Mouse (Mus musculus) liver, embryonic 14.5 days (tissue): ENCODE results near the gene Cntnap2. TPM values are rescaled to one million over a fixed set of nuclear protein-coding genes. Genes with fewer than 3 reads are reported as not detected.

ENCODE experiments used
- ATAC-seq: fragments of 200-750 bp; cut with Nextera tagmentation; 2 replicates; pipeline ENCODE4 v1.8.0; 2017; ENCODE audit warnings: moderate number of reproducible peaks, mild to moderate bottlenecking, moderate library complexity; ENCODE audit not compliant: insufficient read depth
- DNase-seq, 3 experiments: peaks; one replicate each; pipeline ENCODE4 v3.0.0-alpha.2; 2012 to 2013; ENCODE audit warnings: low read depth in 3 of 3, low spot score in 3 of 3
- H3K27ac ChIP-seq: fragments of 300-500 bp; sonication (generic); 2 replicates; pipeline ENCODE4 v1.5.1; 2014; ENCODE audit warnings: moderate library complexity, mild to moderate bottlenecking, control low read depth, inconsistent platforms
- H3K27me3 ChIP-seq: fragments of 300-500 bp; sonication (generic); 2 replicates; pipeline ENCODE4 v1.6.1; 2014; ENCODE audit warnings: mild to moderate bottlenecking, low read length, moderate library complexity; ENCODE audit not compliant: control insufficient read depth, insufficient read depth
- H3K36me3 ChIP-seq: fragments of 300-500 bp; sonication (generic); replicated peaks from 2 replicates; pipeline ENCODE4 v1.6.1; 2014; ENCODE audit warnings: low read depth; ENCODE audit not compliant: control insufficient read depth, insufficient read depth
- H3K4me1 ChIP-seq, 2 experiments: fragments of 200-500 bp in 1 of 2; fragments of 300-500 bp in 1 of 2; sonication (generic) in 1 of 2; replicated peaks; 2 replicates each; pipeline ENCODE4 v1.6.1; 2012 to 2014; ENCODE audit warnings: antibody characterized with exemption in 1 of 2, inconsistent platforms in 1 of 2, low read length in 1 of 2; ENCODE audit not compliant: control insufficient read depth in 2 of 2, insufficient read depth in 2 of 2
- H3K4me2 ChIP-seq: fragments of 300-500 bp; sonication (generic); 2 replicates; pipeline ENCODE4 v1.6.1; 2014; ENCODE audit warnings: low read depth, mild to moderate bottlenecking, control low read depth, moderate library complexity
- H3K4me3 ChIP-seq, 2 experiments: fragments of 200-500 bp in 1 of 2; fragments of 300-500 bp in 1 of 2; sonication (generic) in 1 of 2; 2 replicates each; pipeline ENCODE4 v1.5.1; 2012 to 2014; ENCODE audit warnings: low read depth in 2 of 2, low read length in 2 of 2, mild to moderate bottlenecking in 2 of 2, control low read depth in 1 of 2, inconsistent platforms in 1 of 2, moderate library complexity in 1 of 2; ENCODE audit not compliant: insufficient read depth in 1 of 2
- H3K9ac ChIP-seq: fragments of 300-500 bp; sonication (generic); replicated peaks from 2 replicates; pipeline ENCODE4 v1.6.1; 2014; ENCODE audit warnings: mild to moderate bottlenecking, control low read depth, moderate library complexity
- H3K9me3 ChIP-seq: fragments of 300-500 bp; sonication (generic); 2 replicates; pipeline ENCODE4 v1.6.1; 2016; ENCODE audit warnings: low read length, mixed read lengths; ENCODE audit not compliant: control insufficient read depth
- CTCF ChIP-seq: IDR thresholded peaks from 2 replicates; pipeline ENCODE4 v1.5.1; 2016; ENCODE audit warnings: antibody characterized with exemption, low read depth, control low read depth
- EP300 ChIP-seq: IDR thresholded peaks from 2 replicates; pipeline ENCODE4 v1.6.1; 2016; ENCODE audit warnings: antibody characterized with exemption, low read depth
- WGBS: fragments of 180-500 bp; shearing (Covaris S2); extraction: QIAGEN DNeasy Blood & Tissue Kit; methylation state at CpG from one replicate; pipeline ENCODE4 v1.1.7; 2014; ENCODE audit not compliant: insufficient replicate concordance; 5-methylcytosine and 5-hydroxymethylcytosine counted together
- polyA plus RNA-seq, 2 experiments: library from polyadenylated mRNA; depleted of rRNA in 1 of 2; stranded (reverse) in 1 of 2; unstranded in 1 of 2; fragments of >200 nt; fragmentation: Nextera tagmentation in 1 of 2; extraction: Ambion mirVana in 1 of 2; gene quantifications; 2 replicates each; pipeline versions ENCODE4 v1.2.1 to v1.2.3; 2012 to 2014

Cntnap2 gene
- polyA plus RNA-seq, 2 experiments, result 0.38 to 0.39 TPM

GRCm38 (mm10) chr6:47340813-47341502 lies 2281.8 kb downstream of the Cntnap2 start:
- no peak overlapping the region for H3K4me2 ChIP-seq
- no peaks in the 10 kb centered on the region for H3K36me3 ChIP-seq
- DNase-seq (no peak), ATAC-seq (no peak)
- H3K27me3 ChIP-seq, result no peaks in the 10 kb centered on the region; the same call in 1 of the 2 replicates
- H3K27ac ChIP-seq, result no peak overlapping the region
- 38% methylated on average over 4 of the region's 4 CpGs for WGBS
- H3K4me1 ChIP-seq, result peaks cover 0 to 9% of the 10 kb centered on the region in 2 experiments; a peak in 2 of 4 replicates
- H3K9ac ChIP-seq, result no peak overlapping the region
- no peak overlapping the region for H3K4me3 ChIP-seq
- TF ChIP-seq CTCF, result no peak
- no peak for TF ChIP-seq EP300
- H3K9me3 ChIP-seq, result no peaks in the 10 kb centered on the region

- H3K4me1 ChIP-seq, result peaks cover 0 to 9% of the 10 kb centered on the region in 2 experiments; a peak in 2 of 4 replicates
- WGBS, result 59% methylated on average over 6 of the region's 6 CpGs
- TF ChIP-seq CTCF (no peak), EP300 (no peak)
- H3K27me3 ChIP-seq, result no peaks in the 10 kb centered on the region
- H3K4me2 ChIP-seq, result no peak overlapping the region
- no peaks in the 10 kb centered on the region for H3K36me3 ChIP-seq
- H3K4me3 ChIP-seq, result no peak overlapping the region
- DNase-seq (no peak), ATAC-seq (no peak)
- H3K27ac ChIP-seq, result no peak overlapping the region
- H3K9ac ChIP-seq, result no peak overlapping the region
- no peaks in the 10 kb centered on the region for H3K9me3 ChIP-seq
These were observed 2282.3 kb downstream of the Cntnap2 start for GRCm38 (mm10) chr6:47341503-47341884.

- H3K27me3 ChIP-seq, result no peaks in the 10 kb centered on the region
- WGBS, result 74% methylated on average over 1 of the region's 1 CpGs
- H3K4me2 ChIP-seq, result no peak overlapping the region
- TF ChIP-seq CTCF (no peak), EP300 (no peak)
- no peak overlapping the region for H3K4me3 ChIP-seq
- H3K36me3 ChIP-seq, result no peaks in the 10 kb centered on the region
- no peak overlapping the region for H3K9ac ChIP-seq
- ATAC-seq, result no peak
- no peak overlapping the region for H3K27ac ChIP-seq
- DNase-seq, result no peak
- no peaks in the 10 kb centered on the region for H3K9me3 ChIP-seq
- peaks cover 0 to 5% of the 10 kb centered on the region in 2 experiments; a peak in 1 of 4 replicates for H3K4me1 ChIP-seq
These were observed 2284.1 kb downstream of the Cntnap2 start for GRCm38 (mm10) chr6:47343245-47343644.

GRCm38 (mm10) chr6:47344696-47345095 lies 2285.5 kb downstream of the Cntnap2 start:
- no peak for TF ChIP-seq CTCF
- Histone ChIP-seq H3K4me2 (no peak overlapping the region), H3K27me3 (no peaks in the 10 kb centered on the region), H3K9me3 (no peaks in the 10 kb centered on the region), H3K27ac (no peak overlapping the region), H3K4me1 (peaks cover 0 to 5% of the 10 kb centered on the region in 2 experiments; a peak in 1 of 4 replicates), H3K4me3 (no peak overlapping the region), H3K9ac (no peak overlapping the region), H3K36me3 (no peaks in the 10 kb centered on the region)
- ATAC-seq (no peak), DNase-seq (no peak)
- WGBS, result 58% methylated on average over 3 of the region's 3 CpGs

- H3K4me2 ChIP-seq, result no peak overlapping the region
- WGBS, result 55% methylated on average over 8 of the region's 8 CpGs
- no peaks in the 10 kb centered on the region for H3K4me1 ChIP-seq
- no peak overlapping the region for H3K27ac ChIP-seq
- no peaks in the 10 kb centered on the region for H3K27me3 ChIP-seq
- no peaks in the 10 kb centered on the region for H3K9me3 ChIP-seq
- H3K9ac ChIP-seq, result no peak overlapping the region
- DNase-seq (no peak), ATAC-seq (no peak)
- H3K36me3 ChIP-seq, result no peaks in the 10 kb centered on the region
- TF ChIP-seq CTCF (no peak), EP300 (no peak)
- no peak overlapping the region for H3K4me3 ChIP-seq
These were observed 2291.0 kb downstream of the Cntnap2 start for GRCm38 (mm10) chr6:47350100-47350690.
